Mouse (Mus musculus) megakaryocyte, adult 5-6 weeks (primary cell): ENCODE measurements at regions not wholly inside any gene's neighbourhood (a gene's known extent, or its start where the extent isn't known, plus 50 kb on each side); places are given as distances from the start of the nearest gene placed in this dataset.

Experiments used
- ATAC-seq: 2 replicates; pipeline ENCODE4 v1.8.0; 2016; ENCODE audit warnings: mild to moderate bottlenecking, inconsistent platforms; ENCODE audit not compliant: poor library complexity, severe bottlenecking

DNA sequence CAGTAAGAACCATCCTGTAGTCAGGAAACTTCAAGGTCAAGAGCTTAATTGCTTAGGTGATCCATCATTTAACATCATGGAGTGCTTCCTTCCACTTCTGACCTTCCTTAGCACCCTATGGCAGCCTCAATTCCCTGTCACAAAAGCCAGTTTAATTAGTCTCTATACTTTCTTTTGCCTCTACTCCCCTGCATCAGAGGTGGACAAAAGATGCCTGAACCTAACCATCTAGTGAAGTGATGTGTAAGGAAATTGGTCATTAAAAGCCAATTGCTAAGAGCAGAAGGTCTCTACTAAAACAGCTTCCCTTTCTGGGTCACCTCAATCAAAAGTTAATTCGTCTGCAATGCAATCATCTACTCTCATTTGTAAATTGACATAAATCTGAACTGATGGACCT is 234.3 kb upstream of the Fbxl7 start:
- ATAC-seq, result no peak

DNA sequence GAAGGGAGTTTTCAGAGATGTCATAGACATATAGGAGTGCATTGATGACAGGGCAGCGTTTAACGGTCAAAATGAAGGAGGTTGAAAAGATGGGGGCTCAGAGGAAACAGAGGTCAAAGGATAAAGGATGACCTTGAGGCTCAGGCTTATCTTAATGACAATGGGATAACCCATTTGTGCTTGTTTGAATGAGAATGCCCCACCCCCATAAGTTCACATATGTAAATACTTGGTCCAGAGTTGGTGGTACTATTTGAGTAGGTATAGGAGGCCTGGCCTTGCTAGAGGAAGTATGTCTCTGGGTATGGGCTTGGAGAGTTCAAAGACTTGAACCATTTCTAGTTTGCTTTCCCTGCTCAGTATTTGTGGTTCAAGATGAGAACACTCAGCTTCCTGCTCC is 237.4 kb upstream of the Fbxl7 start:
- ATAC-seq, result no peak

DNA sequence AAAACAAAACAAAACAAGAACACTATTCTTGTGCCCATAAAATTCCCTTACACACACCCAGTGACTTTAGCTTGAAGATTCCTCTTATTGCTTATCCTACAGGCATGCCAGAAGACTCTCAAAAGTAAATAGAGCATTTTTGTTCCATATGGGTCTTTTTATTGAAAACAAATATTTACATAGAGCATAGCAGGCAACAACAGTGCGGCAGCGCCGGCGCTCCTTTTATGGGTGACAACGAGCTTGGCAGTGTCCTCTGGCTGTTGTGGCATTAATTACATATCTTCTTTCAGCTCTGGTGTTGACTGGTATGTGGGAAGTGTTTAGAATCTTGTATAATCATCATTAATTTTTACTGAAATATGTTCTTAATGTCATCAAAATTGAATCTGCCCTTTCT is 242.2 kb upstream of the Fbxl7 start:
- ATAC-seq, result no peak

DNA sequence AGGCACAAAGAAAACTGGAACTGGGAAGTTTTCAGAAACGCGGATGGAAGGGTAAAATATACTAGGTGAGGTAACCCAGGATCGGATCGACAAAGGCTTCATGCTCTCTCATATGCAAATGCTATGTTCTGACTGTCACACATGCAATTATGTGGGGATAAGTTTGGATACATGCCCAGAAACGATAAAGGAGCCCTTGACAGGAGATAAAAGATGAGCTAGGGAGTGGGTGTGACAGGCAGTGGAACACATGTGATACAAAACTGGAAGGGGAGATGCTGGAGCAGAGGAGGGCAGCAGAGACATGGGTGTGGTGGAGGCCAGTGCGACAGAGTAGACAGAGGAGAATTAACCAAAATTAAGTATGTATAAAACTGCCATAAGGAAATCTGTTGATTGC is 250.5 kb upstream of the Fbxl7 start:
- ATAC-seq, result no peak

DNA sequence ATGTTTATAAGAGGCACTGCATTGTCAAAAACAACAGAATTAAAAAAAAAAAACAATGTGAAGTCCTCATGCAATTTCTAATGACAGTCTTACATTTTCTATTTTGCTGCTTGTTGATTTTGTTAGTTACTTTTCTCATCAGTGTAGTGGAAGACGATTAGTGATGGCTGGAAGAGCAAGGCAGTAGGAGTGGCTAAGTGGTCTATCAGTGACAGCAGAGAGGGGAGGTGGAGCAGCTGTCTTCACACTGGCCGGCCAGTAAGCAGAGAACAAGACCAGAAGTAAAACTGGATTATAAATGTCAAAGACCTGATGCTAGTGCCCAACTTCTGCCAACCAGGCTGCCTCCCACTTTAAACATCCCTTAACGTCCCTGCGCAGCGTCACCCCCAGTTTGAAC is 265.6 kb upstream of the Fbxl7 start:
- ATAC-seq, result no peak

DNA sequence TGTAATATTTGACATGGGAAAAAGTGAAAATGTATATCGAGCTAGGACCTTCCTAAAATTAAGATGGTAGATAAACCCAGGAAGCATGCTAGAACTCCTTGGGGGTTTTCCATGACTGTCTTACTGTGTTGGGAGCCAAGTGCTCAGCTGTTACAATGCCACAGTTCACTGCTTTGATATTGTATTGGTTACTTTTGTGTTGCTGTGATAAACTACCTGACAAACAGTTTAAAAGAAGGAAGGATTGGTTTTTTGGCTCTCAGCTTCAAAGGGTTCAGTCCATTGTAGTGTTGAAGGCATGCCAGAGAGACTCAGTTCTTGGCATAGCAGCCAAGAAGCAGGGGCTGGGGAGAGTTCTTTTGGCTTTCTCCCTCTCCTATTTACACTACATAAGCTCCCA is 272.1 kb upstream of the Fbxl7 start:
- ATAC-seq, result no peak

DNA sequence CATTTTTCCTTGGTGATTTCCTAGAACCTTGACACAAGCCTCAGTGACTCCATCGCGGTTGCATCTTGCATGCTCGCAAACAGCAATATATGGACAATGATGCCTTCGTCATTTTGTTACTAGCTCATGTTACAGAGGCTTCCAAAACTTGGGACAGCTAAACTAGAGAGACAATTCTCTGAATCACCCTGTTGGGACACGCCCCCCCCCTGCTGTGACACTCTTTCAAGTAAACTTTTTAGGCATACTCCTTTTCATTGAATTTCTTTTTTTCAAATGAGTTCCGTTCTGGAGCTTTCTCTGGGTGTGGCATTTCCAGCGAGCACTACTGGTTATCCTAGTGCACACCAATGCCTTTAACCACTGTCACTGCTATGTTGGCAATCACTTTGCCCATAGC is 274.5 kb upstream of the Fbxl7 start:
- no peak for ATAC-seq

DNA sequence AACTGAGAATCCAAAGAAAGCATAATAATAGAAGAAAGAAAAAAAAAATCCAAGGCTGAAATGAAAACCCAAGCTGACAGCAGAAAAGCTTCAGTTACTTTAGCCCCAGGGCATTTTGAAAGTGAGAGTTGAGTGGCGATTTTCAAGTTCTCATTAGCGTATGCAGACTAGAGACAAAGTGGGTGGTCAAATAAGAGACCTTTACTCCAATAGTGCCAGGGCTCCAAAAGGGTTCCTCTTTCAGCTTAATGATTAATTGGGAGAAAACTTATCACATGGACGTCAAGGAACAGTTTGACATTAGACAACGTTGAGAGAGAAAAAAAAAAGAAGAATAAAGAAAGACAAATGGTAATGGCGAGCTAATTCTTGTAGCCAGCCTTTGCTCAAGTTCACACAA is 278.1 kb upstream of the Fbxl7 start:
- ATAC-seq, result no peak

DNA sequence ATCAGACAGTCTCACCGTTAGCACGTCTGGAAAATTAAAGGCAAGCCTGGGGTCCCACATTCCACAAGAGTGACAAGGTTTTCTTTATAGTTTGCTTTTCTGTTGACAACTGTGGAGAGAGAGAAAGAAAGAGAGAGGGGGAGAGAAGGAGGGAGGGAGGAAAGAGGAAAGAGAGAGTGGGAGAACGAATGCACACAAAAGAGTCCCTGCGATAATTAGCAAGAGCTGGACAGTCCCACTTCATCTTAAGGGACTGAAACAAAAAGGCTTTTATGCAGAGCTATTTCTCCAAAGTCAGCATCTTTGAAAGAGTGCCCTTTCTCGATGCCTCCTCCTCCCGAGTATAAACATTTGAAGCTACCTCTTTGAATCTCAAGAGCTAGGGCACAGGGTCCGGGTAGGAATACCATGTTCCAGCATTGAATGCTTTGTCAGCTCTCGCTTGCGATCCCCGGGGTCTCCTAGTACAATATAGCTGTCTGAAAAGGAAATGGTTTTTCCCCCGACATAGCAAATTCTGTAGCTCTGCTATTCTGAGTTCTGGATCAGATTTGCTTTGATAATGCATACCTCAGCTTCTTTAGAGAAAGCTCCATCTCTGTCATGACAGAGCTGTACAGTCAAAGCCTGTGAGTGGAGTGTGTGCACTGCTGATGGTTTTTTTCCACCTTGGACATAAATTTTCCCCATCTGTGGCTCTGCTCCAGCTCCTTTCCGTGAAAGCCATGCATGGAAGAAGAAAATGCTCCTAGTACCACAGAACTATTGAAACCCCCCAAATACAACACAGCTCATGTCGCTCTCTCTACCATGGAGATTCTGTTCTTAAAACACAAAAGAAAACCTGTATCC is 282.9 kb upstream of the Fbxl7 start:
- no peak for ATAC-seq

DNA sequence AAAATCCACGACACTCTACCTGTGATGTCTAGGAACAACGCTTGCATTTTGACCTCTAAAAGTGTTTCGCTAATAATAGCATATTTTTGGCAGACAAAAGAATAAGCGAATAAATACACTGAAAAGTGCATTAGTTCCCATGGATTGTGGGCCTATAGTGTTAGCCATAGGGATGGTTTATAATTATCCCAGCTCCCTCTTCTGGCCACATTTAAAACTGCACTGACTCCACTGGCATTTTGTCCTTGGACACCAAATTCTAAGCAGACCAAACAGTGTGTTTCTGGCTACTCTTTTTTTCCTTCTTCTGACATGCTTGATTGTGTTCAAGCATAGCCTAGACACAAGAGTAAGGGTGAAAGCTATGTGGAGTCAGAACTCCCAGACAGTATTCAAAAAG is 276.8 kb upstream of the Ank start:
- ATAC-seq, result no peak

DNA sequence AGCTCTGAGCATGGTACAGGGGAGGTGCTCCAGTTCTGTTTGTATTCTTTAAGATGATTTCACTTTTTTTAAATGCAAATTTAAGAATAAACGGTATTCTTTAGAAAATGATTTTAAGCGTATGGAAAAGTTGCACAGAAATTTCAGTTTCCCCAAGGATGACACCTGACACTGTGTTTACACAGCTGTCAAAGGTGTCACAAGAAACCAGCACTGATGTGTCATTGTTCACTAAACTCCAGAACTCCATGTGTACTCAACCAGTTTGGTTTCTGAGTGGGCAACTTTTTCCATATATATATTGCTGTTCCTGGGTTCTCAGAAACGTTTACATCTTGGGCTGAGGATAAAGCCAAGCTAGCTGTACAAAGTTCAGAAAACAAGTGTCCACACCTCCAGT is 265.0 kb upstream of the Ank start:
- ATAC-seq, result no peak

DNA sequence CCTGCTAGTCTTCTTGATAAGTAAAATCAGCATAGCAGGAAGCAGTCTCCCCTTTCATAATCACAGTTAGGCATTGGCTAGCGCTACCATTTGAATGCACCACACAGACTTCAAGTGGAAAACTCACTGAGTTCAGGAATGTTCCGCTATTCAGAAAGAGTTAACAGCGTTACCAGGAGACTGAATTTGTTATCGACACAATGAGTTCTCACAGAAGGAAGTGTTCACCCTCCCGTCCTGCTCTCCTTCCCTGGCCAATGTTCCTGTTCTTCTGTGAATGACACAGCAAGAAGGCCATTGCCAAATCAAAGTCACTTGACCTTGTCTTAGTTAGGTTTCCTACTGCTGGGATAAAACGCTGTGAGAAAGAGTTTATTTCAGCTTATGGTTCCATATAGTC is 261.6 kb upstream of the Ank start:
- ATAC-seq, result no peak

DNA sequence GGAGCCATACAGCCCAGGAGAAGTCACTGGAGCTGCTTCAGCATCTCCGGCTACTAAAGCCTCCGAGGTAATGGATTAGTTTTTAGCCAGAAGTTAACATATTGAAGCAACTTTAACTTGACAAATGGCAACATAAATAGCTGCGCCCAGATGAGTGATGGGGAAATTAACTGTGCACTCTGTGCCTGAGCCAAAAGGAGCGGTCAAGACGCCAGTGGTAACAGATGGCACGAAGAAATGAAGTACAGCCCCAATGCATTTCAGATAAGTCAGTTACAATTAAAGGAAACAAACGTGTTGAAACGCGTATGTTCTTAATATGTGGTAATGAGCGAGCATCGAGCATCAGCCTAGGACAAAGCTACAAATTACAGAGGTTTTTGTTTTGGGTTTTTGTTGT is 259.0 kb upstream of the Ank start:
- no peak for ATAC-seq

DNA sequence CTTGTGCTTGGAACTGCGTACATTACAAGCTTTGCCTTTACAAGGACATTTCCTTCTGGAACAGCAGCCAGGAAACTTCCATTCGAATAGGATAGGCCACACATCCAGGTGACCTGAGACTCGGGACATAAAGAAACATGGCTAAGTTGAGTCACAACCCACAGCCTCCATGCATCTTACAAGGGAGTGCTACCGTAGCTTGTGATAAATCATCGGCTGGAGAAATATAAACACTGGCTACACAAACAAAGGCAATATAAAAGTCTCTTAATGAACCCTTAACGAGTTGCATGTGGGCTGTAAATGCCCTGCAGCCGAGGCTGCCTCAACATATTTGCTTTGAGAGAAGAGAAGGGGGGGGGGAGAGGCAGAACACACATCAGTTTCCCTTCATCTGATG is 250.1 kb upstream of the Ank start:
- no peak for ATAC-seq

DNA sequence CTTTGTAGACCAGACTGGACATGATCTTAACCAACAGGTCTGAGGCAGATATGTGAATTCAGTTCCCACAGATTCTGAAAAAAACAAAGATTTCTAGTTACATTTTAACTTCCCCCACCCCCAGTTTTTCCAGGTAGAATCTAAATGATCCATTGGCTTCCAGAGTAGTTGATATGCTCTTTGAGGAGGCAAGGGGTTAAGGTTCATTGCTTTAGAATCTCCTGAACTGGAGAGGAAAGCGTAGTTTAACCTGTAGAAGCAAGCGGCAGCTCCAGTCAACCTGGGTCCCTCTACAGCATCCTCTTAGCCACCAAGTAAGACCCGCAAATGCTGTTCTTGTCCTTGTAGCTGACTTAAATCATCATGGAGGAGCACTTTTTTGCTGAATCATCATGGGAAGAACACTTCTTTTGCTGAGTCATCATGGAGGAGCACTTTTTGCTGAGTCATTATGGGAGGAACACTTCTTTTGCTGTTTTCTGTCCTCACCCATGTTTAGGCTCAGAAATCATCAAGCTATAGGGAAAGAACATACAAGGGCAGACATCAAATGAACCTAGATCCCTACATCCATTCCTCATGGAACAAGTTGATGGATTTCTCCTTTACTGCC is 247.2 kb upstream of the Ank start:
- ATAC-seq, result no peak

DNA sequence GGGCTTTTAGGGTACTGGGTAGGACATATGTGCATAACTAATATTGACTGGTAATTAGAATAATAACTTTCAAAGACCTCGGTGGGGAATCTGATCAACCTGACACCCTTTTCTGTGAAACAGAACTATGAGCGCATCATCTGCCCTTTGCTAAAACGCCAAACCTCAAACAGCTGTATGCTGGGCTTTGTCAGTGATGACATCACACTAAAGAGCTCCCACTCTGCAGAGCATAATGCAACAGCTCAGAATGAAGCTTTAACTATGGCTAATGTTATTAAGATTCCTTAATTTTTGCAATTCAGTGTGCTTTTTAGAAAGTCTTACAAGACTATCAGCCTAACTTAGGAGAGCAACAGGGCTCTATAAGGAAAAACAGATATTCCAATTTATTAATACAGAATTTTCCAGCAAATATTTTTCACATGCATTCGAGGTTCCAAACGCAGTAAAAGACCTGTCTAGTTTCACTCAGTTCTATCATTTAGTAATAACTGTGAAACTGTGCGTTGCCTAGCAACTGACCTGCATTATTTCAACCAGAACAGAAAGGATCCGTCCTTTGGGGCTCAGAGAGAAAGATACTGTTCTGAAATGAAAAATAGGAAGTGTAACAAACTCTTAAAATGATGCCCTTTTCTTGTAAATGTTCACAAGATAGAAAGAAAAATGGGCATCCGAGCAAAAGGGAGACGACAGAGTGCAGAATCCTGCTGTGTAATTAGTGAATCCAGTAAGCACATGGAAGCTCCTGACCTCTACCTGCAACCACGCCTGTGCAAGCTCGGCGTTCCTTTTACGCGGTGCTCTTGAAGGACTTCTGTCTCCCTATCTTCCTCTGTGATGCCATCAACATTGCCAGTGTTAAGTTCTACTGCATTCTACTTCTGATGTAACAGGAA is 242.6 kb upstream of the Ank start:
- ATAC-seq, result no peak

DNA sequence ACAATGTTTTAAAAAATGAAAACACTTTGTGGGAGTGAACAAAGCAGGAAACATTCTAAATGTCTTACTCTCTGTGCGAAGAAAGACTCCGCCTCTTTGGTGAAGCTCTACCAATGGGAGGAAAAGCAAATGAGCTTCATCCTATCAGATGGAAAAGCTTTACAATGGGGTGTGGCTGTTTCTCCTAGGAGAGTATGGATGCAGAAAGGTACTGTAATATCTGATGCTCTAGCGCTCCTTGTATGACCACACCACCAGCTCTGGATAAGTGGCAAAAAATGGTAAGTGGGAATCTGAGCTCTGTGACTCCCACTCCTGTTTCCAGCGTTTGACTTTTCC is 242.0 kb upstream of the Ank start:
- no peak for ATAC-seq

DNA sequence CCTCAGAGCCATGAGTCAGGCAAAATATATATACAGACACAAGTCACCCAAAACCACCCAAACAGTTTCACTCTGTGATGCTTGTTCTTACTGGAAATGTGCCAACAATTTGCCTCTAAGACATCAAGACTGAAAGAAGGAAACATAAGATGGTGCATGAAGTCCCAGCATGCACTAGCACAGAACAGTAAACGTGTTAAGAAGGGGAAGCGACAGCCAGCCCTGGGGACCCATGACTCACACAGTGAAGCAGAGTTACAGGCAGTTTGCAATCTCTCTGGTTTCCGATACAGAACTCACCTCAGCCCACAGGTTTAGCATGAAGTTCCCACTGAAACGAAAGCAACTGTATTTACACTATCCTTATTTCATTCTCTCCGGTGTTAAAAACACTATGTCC is 233.7 kb upstream of the Ank start:
- no peak for ATAC-seq

DNA sequence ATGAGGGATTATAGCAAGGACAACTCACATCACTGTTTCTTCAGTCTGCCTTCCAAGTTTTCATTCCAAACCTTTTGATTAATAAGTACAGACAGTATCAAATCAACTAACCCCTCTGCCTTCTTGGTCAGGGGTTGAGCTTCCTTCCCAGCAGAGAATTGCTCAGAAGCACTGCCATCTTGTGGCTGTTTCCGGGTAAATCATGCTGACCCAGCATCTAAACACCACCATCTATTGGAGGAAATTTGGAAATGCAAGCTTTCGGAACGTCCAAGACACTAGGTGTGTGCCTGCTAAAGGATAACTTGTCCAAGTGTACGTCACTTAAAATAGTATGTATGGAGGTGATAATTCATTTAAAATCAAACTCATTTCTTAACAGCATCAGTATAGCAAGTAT is 231.7 kb upstream of the Ank start:
- ATAC-seq, result peak; percentile 64

DNA sequence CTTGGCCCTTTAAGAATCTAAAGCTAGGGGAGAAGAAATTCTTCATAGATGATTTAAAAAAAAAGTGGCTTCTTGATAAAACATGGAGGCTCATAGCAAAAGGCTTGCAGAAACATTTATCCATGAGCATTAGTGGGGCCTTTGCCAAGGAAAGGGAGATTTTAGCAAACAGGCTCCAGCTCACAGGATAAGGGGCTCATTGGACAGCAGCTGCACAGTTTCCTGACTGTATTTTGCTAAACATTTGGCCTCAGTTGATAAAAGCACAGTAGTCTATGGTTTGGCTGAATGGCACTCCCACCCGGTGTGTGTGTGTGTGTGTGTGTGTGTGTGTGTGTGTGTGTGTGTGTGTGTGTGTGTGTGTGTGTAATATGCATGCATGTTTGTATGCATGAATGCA is 228.2 kb upstream of the Ank start:
- ATAC-seq, result no peak

DNA sequence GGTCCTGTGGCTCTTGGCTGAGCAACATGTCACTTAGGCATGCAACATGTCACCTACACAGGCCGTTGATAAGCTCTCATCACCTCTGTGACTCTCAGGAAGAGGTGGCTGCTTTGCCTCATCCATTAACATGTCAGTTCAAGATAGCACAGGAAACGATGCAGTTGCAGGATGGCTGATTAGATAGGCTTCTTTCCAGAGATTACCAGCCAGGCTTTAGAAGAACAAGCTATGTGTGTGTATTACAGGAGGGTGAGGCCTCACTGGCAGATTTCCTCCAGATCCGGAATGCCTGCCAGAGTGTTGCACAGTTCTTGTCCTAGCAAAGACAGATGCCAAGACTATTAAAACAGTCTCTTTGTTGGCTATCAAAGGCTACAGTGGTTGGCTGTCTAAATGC is 220.2 kb upstream of the Ank start:
- ATAC-seq, result no peak
